Mouse (Mus musculus) midbrain, embryonic 14.5 days (tissue): ENCODE measurements around the gene Acadl. TPM values are rescaled to one million over a fixed set of nuclear protein-coding genes. Genes with fewer than 3 reads are reported as not detected.

Source experiments
- ATAC-seq: fragments of 200-750 bp; cut with Nextera tagmentation; 2 replicates; pipeline ENCODE4 v1.8.0; 2017; ENCODE audit warnings: moderate number of reproducible peaks, moderate library complexity; ENCODE audit not compliant: low FRiP score, low TSS enrichment
- DNase-seq: peaks from one replicate; pipeline ENCODE4 v3.0.0-alpha.2; 2015
- H3K27ac ChIP-seq: fragments of 300-500 bp; sonication (generic); replicated peaks from 2 replicates; pipeline ENCODE4 v1.5.1; 2014; ENCODE audit warnings: mild to moderate bottlenecking, low read depth, low read length, moderate library complexity
- H3K27me3 ChIP-seq: fragments of 300-500 bp; sonication (generic); 2 replicates; pipeline ENCODE4 v1.6.1; 2014; ENCODE audit warnings: low read length, control low read depth, mixed read lengths; ENCODE audit not compliant: control insufficient read depth, insufficient read depth
- H3K36me3 ChIP-seq: fragments of 300-500 bp; sonication (generic); 2 replicates; pipeline ENCODE4 v1.6.1; 2014; ENCODE audit warnings: low read length, control low read depth; ENCODE audit not compliant: control insufficient read depth, insufficient read depth
- H3K4me1 ChIP-seq: fragments of 300-500 bp; sonication (generic); 2 replicates; pipeline ENCODE4 v1.6.1; 2014; ENCODE audit warnings: mild to moderate bottlenecking, antibody characterized with exemption, low read length, control low read depth; ENCODE audit not compliant: control insufficient read depth, insufficient read depth
- H3K4me2 ChIP-seq: fragments of 300-500 bp; sonication (generic); 2 replicates; pipeline ENCODE4 v1.6.1; 2014; ENCODE audit warnings: mild to moderate bottlenecking, low read length, moderate library complexity
- H3K4me3 ChIP-seq: fragments of 300-500 bp; sonication (generic); replicated peaks from 2 replicates; pipeline ENCODE4 v1.5.1; 2014; ENCODE audit warnings: low read depth, low read length
- H3K9ac ChIP-seq: fragments of 300-500 bp; sonication (generic); replicated peaks from 2 replicates; pipeline ENCODE4 v1.6.1; 2014; ENCODE audit warnings: mild to moderate bottlenecking, low read length, moderate library complexity
- H3K9me3 ChIP-seq: fragments of 300-500 bp; sonication (generic); 2 replicates; pipeline ENCODE4 v1.6.1; 2016; ENCODE audit warnings: low read length, control low read depth, mixed read lengths; ENCODE audit not compliant: control insufficient read depth
- WGBS: fragments of 180-500 bp; shearing (Covaris S2); extraction: QIAGEN DNeasy Blood & Tissue Kit; methylation state at CpG from one replicate; pipeline ENCODE4 v1.1.7; 2014; 5-methylcytosine and 5-hydroxymethylcytosine counted together
- polyA plus RNA-seq: library from polyadenylated mRNA; unstranded; fragments of >200 nt; fragmentation: Nextera tagmentation; extraction: Ambion mirVana; gene quantifications from 2 replicates; pipeline ENCODE4 v1.2.1, GENCODE M21; 2014

Acadl gene
- polyA plus RNA-seq, 1 experiment from 2014 or later: 41.1 TPM

- Histone ChIP-seq H3K9ac (no peak overlapping the region), H3K27ac (peak overlapping the region; percentile 85; the same call in 1 of the 2 replicates), H3K4me2 (no peak overlapping the region), H3K27me3 (no peaks in the 10 kb centered on the region), H3K9me3 (no peaks in the 10 kb centered on the region), H3K4me1 (0 out of 2 replicates have a peak, but pooled peaks cover 6% of the 10 kb centered on the region), H3K4me3 (no peak overlapping the region), H3K36me3 (no peaks in the 10 kb centered on the region)
- no peak for DNase-seq
- no peak for ATAC-seq
- WGBS: 67% methylated on average over 6 of the region's 6 CpGs
Measured at GRCm38 (mm10) chr1:66895093-66895836, 32.2 kb upstream of the Acadl start.

GRCm38 (mm10) chr1:66887175-66887574, 24.1 kb upstream of the Acadl start:
- no peaks in the 10 kb centered on the region for H3K9me3 ChIP-seq
- H3K4me2 ChIP-seq: no peak overlapping the region
- 92% methylated on average over 1 of the region's 1 CpGs for WGBS
- DNase-seq (no peak), ATAC-seq (no peak)
- H3K36me3 ChIP-seq: no peaks in the 10 kb centered on the region
- H3K4me1 ChIP-seq: no peaks in the 10 kb centered on the region
- H3K9ac ChIP-seq: no peak overlapping the region
- no peak overlapping the region for H3K4me3 ChIP-seq
- H3K27me3 ChIP-seq: no peaks in the 10 kb centered on the region
- no peak overlapping the region for H3K27ac ChIP-seq

GRCm38 (mm10) chr1:66880217-66880616, 17.1 kb upstream of the Acadl start:
- DNase-seq (no peak), ATAC-seq (no peak)
- Histone ChIP-seq H3K4me3 (no peak overlapping the region), H3K36me3 (no peaks in the 10 kb centered on the region), H3K4me2 (no peak overlapping the region), H3K9ac (no peak overlapping the region), H3K4me1 (no peaks in the 10 kb centered on the region), H3K9me3 (no peaks in the 10 kb centered on the region), H3K27ac (no peak overlapping the region), H3K27me3 (no peaks in the 10 kb centered on the region)
- WGBS: 94% methylated on average over 2 of the region's 2 CpGs

- Histone ChIP-seq H3K4me3 (no peak overlapping the region), H3K9me3 (no peaks in the 10 kb centered on the region), H3K4me2 (no peak overlapping the region), H3K9ac (no peak overlapping the region), H3K4me1 (no peaks in the 10 kb centered on the region), H3K27me3 (no peaks in the 10 kb centered on the region), H3K27ac (no peak overlapping the region), H3K36me3 (no peaks in the 10 kb centered on the region)
- 91% methylated on average over 6 of the region's 6 CpGs for WGBS
- DNase-seq: no peak
- no peak for ATAC-seq
Measured at GRCm38 (mm10) chr1:66874740-66875139, 11.7 kb upstream of the Acadl start.

DNA sequence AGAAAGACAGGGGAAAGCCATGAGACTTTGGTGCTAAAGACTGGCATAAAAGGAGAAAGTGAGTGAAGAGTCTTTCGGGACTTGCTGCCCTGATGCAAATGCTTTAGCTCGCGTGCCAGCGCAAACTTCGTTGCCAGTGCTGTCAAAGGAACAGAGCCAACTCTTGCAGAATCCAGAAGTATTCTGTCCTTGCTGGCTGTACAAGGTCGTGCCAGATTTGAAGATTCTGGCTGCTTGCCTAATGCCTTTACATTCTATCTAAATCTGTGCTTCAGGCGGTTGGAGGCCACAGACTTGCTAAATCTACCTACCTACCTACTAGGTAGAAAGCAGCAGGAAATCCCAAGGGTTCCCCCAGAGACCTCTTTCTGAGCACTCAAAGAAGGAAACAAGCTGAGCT, 8.5 kb upstream of the Acadl start:
- ATAC-seq: no peak
- H3K4me1 ChIP-seq: no peaks in the 10 kb centered on the region
- no peak overlapping the region for H3K4me3 ChIP-seq
- no peaks in the 10 kb centered on the region for H3K36me3 ChIP-seq
- peak; percentile 46 for DNase-seq
- H3K27ac ChIP-seq: no peak overlapping the region
- no peak overlapping the region for H3K4me2 ChIP-seq
- no peaks in the 10 kb centered on the region for H3K27me3 ChIP-seq
- 73% methylated on average over 7 of the region's 7 CpGs for WGBS
- H3K9ac ChIP-seq: no peak overlapping the region
- H3K9me3 ChIP-seq: no peaks in the 10 kb centered on the region

DNA sequence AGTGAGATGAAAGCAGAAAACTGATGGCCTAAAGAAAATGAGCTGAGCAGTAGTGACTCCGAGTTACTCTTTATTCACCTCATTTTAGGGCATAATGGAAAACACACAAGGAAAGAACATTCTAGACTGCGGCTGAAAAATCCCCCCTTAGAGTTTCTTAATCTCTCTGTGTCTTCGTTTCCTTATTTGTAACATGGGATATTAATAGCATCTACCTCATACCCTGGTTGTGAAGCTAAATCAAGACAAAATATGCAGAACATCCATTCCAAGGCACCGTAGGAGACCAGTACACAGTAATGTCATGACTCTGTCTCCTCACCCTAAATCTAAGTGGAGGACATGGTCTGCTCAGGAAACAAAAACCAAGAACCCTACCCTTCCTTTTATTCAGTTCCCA, 2.6 kb upstream of the Acadl start:
- DNase-seq: no peak
- Histone ChIP-seq H3K4me2 (no peak overlapping the region), H3K9ac (no peak overlapping the region), H3K27me3 (no peaks in the 10 kb centered on the region), H3K4me1 (0 out of 2 replicates have a peak, but pooled peaks cover 2% of the 10 kb centered on the region), H3K27ac (no peak overlapping the region), H3K4me3 (no peak overlapping the region), H3K9me3 (no peaks in the 10 kb centered on the region), H3K36me3 (no peaks in the 10 kb centered on the region)
- ATAC-seq: no peak
- 84% methylated on average over 4 of the region's 4 CpGs for WGBS

DNA sequence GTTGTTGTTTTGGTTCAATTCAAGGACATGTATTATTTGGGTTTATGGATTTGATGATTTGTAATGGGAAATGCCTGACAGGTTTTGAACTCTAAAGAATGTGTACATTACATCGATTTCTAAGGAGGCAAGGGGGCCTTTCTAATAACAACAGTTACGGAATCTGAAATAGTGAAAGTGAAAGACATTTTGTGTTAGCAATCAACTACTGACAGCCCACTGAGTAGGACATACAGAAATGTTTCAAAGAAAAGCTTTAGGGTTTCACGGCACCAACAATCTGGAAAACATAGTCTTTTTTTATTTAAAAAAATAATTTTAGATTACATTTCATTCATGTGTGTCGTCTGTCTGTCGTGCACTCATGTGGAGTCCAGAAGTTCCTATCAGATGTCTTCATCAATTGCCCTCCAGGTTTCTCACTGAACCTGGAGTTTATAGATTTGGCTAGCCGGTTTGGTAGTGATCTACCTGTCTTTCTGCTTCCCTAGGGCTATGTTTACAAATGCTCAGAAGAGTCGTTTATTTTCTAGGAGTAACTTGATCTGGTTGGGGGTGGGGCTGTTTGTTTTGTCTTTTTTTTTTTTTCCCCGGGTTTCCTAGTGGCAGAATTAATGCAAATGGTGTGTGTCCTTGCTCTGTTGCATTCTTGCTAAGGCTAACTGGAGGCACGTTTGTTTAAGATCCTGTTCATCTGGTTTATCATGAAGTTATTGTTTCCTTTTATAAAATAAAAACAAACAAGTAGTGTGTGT, 841 bp upstream of the Acadl start:
- H3K27ac ChIP-seq: no peak overlapping the region
- peak overlapping the region; percentile 78 for H3K4me3 ChIP-seq

DNA sequence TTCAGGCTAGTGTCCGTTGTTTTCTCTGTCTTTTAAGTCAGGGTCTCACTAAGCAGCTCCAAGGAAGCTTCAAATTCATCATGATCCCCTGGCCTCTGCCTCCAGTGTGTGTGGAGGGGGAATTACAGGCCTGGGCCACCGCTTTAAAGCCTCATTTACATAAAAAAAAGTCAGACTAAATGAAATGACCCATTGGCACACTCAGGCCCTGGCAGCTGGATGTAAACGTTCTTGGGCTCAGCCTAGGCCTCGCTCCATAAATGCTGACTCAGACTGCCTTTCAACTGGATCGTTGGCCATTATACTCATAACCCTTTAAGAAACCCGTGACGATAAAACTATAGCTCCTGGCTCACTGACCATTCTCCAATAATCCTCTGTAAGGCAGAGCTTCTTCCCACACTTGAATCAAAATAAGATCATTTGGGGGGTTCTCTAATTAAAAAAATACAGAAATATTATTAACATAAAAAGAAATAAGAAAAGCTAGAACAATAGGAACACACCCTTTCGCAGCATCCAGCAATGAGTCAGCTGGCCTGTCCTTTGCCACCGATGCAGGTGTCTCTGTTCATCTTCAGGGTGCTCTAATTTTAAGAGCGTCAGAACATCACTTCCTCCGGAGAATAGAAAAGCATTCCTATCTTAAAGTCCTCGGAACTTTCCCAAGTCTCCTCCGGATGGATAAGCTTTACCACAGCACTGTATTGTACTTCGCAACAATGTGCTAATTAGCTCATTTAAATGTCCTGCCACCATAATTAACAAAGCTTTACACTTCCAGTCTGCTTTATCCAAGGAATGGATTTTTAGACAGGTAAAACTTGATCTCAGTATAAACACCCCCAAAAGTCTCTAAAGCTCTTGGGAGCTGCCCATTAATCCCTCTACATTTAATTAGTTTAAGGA, 1.1 kb downstream of the Acadl start:
- Histone ChIP-seq H3K36me3 (no peaks in the 10 kb centered on the region), H3K4me3 (peak overlapping the region; percentile 78), H3K9ac (no peak overlapping the region; the same call in 1 of the 2 replicates), H3K4me1 (0 out of 2 replicates have a peak, but pooled peaks cover 2% of the 10 kb centered on the region), H3K27me3 (no peaks in the 10 kb centered on the region), H3K4me2 (peak overlapping the region; percentile 72), H3K27ac (no peak overlapping the region), H3K9me3 (peaks cover 7% of the 10 kb centered on the region; the same call in 1 of the 2 replicates)
- peak; percentile 52 for DNase-seq
- 0 out of 2 replicates have a peak, but pooled peaks have one; percentile 34 for ATAC-seq
- WGBS: 11% methylated on average over 14 of the region's 14 CpGs

More for the DNA sequence above, 841 bp upstream of the Acadl start:
- peak overlapping the region; percentile 72 for H3K4me2 ChIP-seq
- H3K9me3 ChIP-seq: 0 out of 2 replicates have a peak, but pooled peaks cover 4% of the 10 kb centered on the region
- no peaks in the 10 kb centered on the region for H3K36me3 ChIP-seq
- WGBS: 15% methylated on average over 9 of the region's 9 CpGs
- H3K4me1 ChIP-seq: 0 out of 2 replicates have a peak, but pooled peaks cover 2% of the 10 kb centered on the region
- DNase-seq (peak; percentile 6), ATAC-seq (no peak)
- H3K27me3 ChIP-seq: no peaks in the 10 kb centered on the region
- no peak overlapping the region; the same call in 1 of the 2 replicates for H3K9ac ChIP-seq
